Mouse (Mus musculus) frontal cortex, adult (tissue): Measurements from ENCODE around the gene Tfdp1.

ENCODE experiments used
- ATAC-seq: cut with Nextera tagmentation; 2 replicates; pipeline ENCODE4 v1.9.2; 2017; ENCODE audit warnings: mild to moderate bottlenecking, moderate library complexity, mixed read lengths; ENCODE audit not compliant: low TSS enrichment

The Tfdp1 gene

DNA sequence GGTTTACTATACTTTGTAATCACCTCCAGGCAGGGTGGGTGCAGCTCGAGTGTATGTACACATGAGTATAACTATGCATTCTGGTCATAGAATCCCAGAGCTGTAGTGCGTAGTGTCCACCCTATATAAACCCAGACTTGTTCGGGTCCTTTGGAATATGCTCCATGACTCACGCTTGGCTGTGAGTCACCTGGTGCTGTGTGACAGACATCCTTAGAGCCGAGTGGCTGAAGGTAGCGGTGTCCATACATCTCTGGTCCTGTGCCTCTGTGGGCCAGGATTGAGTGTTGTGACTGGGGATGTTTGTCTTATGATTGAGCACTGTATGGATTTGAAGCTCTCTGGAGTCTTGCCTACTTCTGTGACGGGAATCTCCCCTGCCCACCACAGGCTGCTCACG, 14.1 kb downstream of the Tfdp1 start:
- ATAC-seq = peak; percentile 35; the same call in 1 of the 2 replicates

DNA sequence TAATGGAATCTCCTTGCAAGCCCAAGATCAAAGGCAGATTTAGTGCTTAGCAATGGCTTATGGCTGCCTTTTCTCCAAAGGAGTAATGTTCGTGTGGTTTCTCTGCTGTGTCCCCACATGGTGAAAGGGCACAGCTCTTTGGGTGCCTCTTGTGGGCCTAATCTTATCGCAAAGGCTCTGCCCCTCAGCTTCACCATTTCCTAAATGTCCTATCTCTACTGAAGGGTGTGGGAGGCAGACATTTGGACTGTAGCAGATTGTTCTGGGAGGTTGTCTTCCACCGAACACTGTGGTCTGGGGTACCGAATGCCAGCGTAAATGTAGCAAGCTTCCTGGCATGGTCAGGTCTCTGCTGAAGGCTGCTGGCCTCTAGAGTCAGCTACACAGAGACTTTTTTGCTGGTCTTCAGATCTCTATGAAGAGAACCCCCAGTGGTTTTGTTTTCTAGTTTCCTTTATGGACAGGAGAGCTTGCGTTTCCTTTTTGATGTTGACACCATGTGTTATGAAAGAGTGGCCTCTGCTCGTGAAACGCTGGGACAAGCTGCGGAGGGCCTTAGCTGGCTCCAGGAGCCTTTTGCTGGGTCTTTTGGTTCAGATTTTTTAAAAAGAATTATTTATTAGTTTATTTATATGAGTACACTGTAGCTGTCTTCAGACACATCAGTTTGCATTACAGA, 14.7 kb downstream of the Tfdp1 start:
- peak; percentile 4; the same call in 1 of the 2 replicates for ATAC-seq

DNA sequence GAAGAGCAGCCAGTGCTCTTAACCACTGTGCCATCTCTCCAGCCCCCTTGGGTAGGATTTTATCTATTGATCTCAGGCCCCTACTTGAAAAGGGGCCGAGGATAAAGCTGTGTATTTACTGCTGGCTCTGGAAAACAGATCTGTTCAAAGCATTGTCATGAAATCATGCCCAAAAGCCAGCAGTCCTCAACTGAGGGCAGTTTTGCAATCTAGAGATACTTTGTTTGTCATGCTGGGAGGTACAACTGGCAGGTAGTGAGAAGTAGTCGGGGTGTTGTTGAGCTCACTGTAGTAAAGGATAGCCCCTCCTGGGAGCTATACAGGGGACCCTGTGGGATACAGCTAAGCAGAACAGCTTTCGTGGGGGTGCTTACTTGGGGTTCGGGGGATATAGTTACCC, 15.3 kb downstream of the Tfdp1 start:
- ATAC-seq = no peak

DNA sequence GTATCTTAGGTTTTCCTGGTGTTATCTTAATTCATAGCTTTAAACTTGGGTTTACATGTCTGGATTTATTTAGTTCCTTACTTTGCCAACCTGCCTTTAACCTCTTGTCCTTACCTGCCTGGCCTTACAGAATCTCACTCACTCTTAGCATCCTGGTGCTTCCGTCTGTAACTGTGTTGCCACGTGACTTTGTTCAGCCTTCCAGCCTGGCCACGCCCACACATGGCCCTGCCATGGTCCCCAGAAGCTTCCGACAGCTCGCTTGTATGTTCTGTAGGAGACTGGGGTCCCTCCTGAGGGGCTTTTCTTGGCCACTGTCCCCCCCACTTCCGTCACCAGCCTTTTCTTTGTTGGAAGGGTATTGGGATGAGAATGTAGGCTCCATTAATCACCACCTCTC, 17.7 kb downstream of the Tfdp1 start:
- no peak for ATAC-seq

DNA sequence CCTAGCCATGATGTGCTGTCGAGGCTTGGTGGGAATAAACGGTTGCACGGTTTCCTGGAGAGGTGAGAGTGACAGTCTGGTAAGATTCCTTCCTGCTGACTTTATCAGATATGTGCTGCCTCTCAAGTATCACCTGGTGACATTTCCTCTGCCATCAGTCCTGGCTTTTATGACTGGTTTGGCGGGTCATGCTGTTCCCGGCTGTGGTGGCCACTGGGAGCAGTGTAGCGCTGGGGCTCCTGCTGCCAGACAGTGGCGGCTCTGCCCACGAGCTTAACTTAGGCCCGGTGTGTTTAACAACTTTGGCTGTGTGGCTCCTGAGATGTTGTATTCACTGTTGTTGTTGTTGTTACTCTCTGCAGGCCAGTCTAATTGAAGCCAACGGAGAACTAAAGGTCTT, 18.1 kb downstream of the Tfdp1 start:
- ATAC-seq = no peak

DNA sequence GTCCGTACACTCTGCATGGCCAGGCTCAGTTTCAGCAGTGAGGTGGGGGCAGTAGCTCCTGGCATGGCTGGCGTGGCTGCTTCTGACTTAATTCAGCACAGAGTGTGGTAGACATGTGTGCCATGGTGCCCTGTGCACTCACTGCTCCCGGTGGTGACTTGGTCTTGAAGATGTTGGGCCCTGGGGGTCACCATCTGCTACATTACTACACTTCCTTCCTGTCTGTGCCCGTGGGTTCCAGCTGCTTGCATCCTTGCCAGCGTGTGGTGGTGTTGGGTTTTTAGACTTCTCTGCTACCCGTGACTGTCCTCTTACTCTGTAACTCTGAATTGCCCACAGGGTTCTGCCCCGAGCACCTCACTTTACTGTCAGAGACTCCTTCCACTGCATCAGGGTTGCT, 21.7 kb downstream of the Tfdp1 start:
- no peak for ATAC-seq

DNA sequence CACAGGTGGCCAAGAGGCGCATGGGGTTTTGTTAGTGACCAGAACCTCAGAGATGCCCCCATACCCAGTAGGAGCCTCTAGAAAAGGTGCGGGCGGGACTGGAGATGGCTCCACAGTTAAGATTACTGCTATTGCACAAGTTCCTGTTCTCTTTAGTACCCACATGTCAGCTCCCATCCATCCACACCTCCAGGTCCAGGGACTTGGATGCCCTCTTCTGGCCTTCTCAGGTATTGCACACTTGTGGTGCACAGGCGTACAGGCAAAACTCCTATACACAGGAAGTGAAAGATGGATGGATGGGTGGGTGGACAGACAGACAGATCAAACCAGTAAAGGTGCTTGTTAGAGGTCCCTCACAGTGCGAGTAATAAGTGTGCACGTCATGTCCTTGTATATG, 23.3 kb downstream of the Tfdp1 start:
- no peak for ATAC-seq

DNA sequence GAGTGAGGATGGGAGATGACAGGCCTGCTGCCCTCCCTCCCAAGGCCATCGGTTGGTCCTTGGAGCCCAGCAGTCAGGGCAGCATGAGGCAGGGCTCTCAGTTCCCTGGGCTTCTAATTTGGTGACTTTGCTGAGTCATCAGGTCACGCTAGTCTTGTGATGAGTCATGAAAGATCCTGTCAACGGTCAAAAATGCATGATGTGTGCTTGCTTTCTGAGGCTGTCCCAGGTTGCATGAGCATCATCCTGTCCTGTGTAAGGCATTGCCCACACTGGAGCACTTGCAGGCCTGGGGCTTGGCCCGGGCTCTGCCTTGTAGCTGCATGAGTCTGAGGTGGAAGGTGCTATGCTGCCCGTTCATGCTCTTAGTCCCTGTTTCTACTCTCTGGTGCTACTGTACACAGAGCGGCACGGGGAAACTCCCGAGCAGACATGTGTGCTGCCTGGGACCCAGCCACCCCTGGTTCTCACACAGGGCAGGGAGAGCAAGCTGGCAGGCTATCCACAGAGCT, 34.7 kb downstream of the Tfdp1 start:
- ATAC-seq = 0 out of 2 replicates have a peak, but pooled peaks have one; percentile 34

DNA sequence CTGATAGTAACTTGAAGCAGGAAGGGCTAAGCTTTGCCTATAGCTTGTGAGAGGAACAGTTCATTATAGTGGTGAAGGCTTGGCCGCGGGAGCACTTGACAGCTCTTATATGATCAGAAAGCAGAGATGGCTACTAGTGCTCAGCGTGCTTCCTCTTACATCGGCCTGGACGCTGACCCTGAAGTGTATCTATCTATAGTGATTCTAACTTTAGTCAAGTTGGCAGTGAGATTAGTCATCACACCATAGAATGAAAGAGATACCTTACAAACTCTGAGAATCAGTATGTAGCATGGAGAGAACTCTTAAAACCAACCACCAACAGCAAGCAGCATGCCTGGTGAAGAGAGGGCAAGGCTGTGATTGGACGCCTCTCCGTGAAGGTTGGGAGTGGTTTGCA, 43.1 kb downstream of the Tfdp1 start:
- no peak for ATAC-seq

DNA sequence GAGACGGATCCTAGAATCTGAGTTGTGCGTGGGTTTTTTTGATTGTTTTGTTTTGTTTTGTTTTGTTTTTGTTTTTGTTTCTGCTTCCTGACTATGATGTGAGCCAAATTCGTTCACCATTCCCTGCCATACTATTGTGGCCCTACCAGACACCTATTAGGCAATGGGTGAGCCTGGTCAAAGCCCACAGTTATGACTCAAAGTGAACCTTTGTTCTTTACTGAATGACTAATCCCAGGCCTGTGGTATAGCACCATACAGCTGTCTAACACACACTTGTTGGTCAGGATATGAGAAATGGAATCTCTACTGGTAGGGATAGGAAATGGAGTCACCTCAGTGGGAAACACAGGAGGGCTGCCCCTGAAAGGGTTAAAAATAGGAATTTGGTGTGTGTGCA, 44.0 kb downstream of the Tfdp1 start:
- no peak for ATAC-seq

DNA sequence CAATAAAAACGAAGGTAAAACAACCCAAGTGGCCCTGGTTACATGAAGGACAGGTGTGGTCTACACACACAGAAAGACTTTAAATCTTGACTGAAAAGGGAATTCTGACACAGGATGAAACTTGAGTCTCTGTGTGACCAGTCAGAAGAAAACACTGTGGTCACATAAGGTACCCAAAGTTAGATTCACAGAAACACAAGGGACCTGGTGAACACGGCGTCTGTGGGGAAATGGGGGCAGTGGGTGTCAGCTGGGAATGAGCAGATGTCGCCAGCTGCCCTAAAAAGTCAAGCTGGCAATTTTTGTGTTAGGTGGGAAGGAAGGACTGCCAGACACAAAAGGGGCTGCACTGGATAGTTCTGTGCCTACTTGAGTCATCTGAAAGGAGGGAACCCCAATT, 44.4 kb downstream of the Tfdp1 start:
- ATAC-seq = no peak

DNA sequence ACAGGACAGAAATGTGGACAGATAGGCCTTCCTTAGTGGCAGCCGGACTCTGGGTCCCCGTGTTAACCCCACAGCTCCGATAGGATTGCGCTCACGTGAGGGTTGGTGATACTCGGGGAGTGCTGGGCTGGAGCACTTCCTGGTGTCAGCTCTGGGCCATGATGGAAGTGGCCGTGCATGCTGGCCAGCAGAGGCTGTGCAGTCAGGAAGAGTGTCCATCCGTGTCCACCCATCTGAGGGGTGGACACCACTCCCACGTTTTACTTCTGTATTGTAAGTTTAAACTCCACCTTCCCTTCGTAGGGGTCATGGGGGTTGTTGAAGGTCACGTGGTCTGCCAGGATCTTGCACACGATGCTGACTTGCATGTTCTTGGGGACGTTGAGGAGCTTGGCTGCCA, 47.8 kb downstream of the Tfdp1 start:
- ATAC-seq = no peak

DNA sequence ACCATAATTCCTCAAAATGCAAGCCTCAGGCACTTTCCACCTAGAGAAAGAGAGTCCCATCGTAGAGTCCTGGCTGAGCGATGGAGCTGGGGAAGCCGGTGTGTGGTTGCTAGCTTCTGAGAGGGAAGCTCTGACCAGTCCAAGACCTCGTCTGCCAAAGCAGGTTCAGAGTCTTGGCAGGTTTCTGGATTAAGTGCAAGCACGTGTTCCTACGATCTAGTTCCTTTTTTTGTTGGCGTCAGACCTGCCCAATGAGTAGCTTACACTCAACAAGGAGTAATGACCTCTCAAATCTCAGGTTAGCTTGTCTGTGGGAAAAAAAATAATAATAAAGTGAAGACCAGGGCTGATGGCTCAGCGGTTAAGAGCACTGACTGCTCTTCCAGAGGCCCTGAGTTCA, 49.2 kb downstream of the Tfdp1 start:
- ATAC-seq = no peak

DNA sequence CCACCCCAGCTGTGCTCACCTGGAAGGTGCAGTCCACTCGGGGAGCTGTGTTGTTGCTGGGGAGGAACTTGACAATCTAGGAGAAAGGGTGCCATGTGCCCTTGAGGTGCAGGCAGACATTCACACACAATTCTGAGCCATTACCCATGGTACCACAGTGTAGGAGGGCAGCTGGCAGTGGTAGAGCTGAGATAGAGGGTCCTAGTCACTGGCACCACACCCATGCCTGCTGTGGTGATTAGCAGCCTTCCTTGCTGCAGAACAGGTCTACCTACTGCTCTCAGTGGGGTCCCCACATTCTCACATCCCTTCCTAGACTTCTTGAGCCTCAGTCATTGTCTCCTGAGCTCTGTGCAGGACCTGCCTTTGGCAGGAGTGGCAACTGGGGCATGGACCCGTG, 50.2 kb downstream of the Tfdp1 start:
- ATAC-seq = no peak

DNA sequence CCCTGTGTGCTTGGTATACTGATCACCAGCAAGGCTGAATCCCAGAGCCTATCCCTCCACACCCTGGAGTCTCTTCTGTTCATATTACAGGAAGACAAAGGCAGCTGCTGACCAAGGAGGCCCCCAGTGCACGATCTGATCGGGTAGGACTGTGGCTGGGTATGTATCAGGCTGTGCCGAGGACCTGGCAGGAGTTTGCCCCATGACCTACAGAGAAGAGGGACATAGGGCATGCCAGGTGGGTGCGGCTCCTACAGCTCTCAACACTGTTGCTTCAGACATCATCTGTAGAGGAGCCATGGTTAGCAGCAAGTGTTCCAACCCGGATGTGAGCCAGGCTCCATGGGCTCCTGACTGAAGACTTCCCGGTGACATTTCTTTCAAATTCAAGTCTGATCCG, 55.3 kb downstream of the Tfdp1 start:
- ATAC-seq = no peak

DNA sequence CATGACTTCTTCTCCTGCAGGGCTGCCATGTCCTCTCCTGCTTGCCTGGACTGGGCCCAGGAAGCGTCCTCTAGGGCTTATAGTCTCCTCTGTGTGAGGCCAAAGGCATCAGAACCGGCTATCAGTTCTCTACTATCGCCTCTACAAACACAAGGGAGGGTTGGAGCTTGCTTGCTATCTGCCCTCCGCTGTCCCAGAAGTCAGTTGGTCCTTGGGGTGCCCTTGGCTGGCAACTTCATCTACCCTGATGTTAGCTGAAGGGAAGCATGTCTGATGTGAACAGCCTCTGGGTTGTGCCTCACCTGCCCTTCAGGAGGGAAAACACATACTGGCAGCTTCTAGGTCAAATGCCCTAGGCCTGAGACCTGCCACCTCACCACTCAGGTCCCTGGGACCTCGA, 58.2 kb downstream of the Tfdp1 start, which contains the start of gene Atp4b:
Atp4b (minus strand) TSS at position 101 of the 400 bp plus-strand sequence.
- ATAC-seq = no peak

DNA sequence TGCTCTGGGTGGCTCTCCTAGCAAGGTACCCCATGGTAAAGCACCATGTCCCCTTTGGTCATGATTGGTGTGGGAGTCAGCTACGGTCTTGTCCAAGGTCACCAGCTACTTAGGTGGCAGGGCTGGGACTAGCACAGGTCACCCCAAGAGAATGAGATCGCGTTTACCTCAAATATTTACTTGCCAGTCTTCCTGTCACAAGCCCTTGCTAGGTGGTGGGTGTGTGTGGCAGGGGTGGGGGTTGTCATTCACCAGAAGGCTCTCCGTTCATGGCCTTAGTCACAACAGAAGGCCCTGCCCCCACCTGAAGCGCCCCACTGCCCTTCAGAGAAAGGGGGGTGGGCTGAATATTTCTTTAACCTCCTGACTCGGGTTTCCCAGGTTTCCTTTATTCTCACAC, 65.0 kb downstream of the Tfdp1 start:
- no peak for ATAC-seq

DNA sequence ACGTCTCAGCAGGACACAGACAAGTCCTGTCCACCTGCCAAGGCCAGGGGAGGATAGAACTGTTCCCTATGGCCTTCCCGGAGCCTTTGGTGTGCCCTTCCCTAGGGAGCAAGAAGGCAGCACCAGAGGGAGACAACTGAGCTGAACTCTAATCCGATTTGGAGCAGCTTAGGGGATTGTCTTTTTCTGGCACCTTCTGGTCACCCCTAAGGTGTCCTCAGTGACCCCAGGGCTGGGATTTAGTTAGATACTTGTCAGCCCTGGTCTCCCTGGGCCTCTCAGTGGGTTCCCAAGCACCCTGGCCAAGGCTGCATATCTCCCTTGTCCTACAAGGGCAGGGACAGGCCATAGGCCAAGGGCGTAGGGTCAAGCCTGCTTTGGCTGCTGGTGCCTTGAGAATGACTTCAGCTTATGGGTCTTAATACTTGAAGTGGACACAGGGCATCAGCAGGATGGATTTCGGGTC, 66.1 kb downstream of the Tfdp1 start, which contains the start of gene Grk1:
Grk1 (plus strand) TSS at position 416 of the 466 bp plus-strand sequence.
- no peak for ATAC-seq

DNA sequence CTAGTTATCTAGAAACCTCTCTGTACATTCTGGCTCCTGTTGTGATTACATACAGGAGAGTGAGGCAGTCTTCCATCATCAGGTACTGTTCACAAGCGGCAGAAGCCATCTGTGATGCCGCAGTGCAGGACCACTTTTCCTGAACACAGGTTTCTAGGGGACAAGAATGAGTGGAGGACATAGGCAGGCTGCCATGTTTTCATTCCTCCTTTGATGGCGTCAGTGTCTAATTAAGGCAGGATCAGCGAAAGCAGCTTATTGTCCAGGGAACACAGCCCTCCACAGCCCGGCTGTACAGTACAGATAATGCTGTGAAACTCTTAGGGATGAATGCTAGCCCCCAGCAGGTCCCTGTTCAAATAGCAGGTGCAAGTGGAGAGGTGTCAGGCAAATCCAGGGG, 67.5 kb downstream of the Tfdp1 start:
- no peak for ATAC-seq

DNA sequence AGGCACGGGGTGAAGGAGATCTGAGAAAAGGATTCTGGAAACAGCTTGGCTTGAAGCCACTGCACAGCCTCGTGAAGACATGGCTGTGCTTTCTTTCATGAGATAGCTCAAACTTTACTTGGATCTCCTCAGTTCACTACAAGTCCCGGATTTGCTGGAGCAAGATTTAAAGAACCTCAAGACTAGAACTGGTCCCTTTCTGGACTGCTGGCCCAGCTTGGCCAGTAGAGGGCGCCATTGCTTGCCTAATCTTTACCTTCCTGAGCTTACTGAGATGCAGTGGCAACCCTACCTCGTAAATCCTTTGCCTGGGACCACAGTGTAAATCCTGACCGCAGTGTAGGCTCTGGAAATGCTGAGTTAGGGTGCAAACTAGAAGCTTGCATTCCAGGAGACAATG, 73.0 kb downstream of the Tfdp1 start:
- ATAC-seq = peak; percentile 60; the same call in 1 of the 2 replicates

DNA sequence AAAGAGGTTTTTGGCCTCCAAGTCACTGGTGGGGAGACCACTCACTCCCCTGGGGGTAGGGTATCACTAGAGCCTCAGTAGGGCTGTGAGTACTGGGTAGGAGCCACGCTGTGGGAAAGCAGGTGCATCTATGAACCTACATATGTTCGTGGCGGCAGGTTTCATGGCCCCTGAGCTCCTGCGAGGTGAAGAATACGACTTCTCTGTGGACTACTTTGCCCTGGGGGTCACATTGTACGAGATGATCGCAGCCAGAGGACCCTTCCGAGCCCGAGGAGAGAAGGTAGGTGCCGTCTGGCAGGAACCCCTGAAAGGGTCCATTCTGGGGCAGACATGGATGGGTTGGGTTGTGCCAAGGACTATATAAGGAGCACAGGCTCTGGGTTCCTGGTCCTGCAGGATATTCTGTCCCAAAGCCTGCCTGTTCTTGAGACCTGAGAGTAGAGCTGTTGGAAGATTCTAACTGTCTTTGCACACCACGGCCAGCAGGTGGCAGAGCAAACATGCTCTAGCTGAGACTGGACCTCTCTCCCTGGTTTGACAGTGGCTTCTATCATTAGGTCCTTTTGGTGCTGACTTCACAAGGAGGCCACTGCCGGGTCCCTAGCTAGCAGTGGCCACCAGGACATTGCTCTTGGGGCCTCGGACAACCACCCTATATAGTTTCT, 74.5 kb downstream of the Tfdp1 start:
- ATAC-seq = peak; percentile 39; the same call in 1 of the 2 replicates

DNA sequence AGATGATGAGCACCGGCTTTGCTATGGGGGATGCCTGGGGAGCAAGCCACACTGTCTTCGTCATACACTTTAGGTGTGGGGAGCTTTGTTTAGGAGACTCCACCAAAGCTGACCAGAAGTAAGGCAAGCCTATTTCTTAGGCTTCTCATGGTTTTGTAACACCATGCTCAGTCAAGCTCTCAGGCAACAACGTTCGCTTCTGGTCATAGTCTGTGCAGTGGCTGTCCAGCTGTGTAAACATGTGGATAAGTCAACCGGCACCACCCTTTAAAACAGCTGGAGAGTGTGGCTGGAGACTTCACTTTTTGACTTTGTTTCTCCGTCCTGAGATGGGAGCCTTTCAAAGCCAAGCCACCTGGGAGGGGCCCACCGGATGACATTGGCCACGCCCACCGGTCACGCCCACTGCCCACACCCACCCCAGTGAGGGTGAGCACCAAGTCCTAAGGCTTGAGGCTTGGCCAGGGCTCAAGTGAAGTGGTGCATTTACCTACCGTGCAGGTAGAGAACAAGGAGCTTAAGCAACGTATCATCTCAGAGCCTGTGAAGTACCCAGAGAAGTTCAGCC, 75.4 kb downstream of the Tfdp1 start:
- no peak for ATAC-seq

DNA sequence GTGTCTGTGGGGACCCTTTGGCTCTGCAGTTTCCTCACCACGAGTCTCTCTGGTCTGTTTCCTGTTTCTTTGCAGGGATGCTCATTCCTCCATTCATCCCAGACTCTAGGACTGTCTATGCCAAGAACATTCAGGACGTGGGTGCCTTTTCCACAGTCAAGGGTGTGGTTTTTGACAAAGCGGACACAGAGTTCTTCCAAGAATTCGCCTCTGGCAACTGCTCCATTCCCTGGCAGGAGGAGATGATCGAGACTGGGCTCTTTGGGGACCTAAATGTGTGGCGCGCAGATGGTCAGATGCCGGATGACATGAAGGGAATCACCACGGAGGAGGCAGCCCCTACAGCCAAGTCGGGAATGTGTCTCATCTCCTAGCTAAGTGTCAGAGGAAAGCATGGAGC, 77.3 kb downstream of the Tfdp1 start:
- ATAC-seq = peak; percentile 63
